Mouse (Mus musculus) lung, embryonic 15.5 days (tissue): Measurements from ENCODE around the gene Mrps5. TPM values are rescaled to one million over a fixed set of nuclear protein-coding genes. Genes with fewer than 3 reads are reported as not detected.

Experiments
- ATAC-seq: fragments of 200-750 bp; cut with Nextera tagmentation; 2 replicates; pipeline ENCODE4 v1.8.0; 2017; ENCODE audit warnings: moderate number of reproducible peaks, borderline replicate concordance; ENCODE audit not compliant: low FRiP score, low TSS enrichment; ENCODE audit errors: extremely low read depth
- H3K27ac ChIP-seq: fragments of 300-500 bp; sonication (generic); 2 replicates; pipeline ENCODE4 v1.5.1; 2015; ENCODE audit warnings: moderate library complexity, mild to moderate bottlenecking, inconsistent platforms
- H3K27me3 ChIP-seq: fragments of 300-500 bp; sonication (generic); 2 replicates; pipeline ENCODE4 v1.6.1; 2015; ENCODE audit warnings: inconsistent platforms
- H3K36me3 ChIP-seq: fragments of 300-500 bp; sonication (generic); 2 replicates; pipeline ENCODE4 v1.6.1; 2015; ENCODE audit warnings: inconsistent platforms
- H3K4me1 ChIP-seq: fragments of 300-500 bp; sonication (generic); 2 replicates; pipeline ENCODE4 v1.6.1; 2015; ENCODE audit warnings: inconsistent platforms
- H3K4me2 ChIP-seq: fragments of 300-500 bp; sonication (generic); 2 replicates; pipeline ENCODE4 v1.6.1; 2015; ENCODE audit warnings: inconsistent platforms, mild to moderate bottlenecking, moderate library complexity
- H3K4me3 ChIP-seq: fragments of 300-500 bp; sonication (generic); 2 replicates; pipeline ENCODE4 v1.5.1; 2015; ENCODE audit warnings: mild to moderate bottlenecking, inconsistent platforms
- H3K9ac ChIP-seq: fragments of 300-500 bp; sonication (generic); 2 replicates; pipeline ENCODE4 v1.6.1; 2015; ENCODE audit warnings: inconsistent platforms
- H3K9me3 ChIP-seq: fragments of 300-500 bp; sonication (generic); 2 replicates; pipeline ENCODE4 v1.6.1; 2016; ENCODE audit warnings: inconsistent platforms
- WGBS: fragments of 180-500 bp; shearing (Covaris S2); methylation state at CpG from one replicate; pipeline ENCODE4 v1.1.7; 2015; 5-methylcytosine and 5-hydroxymethylcytosine counted together
- polyA plus RNA-seq: library from polyadenylated mRNA; unstranded; fragments of >200 nt; fragmentation: Nextera tagmentation; extraction: Ambion mirVana; gene quantifications from 2 replicates; pipeline ENCODE4 v1.2.1, GENCODE M21; 2015

The Mrps5 gene
- polyA plus RNA-seq, 1 experiment from 2014 or later = 128 TPM

- H3K9me3 ChIP-seq = no peaks in the 10 kb centered on the region
- no peak overlapping the region; the same call in 1 of the 2 replicates for H3K27ac ChIP-seq
- ATAC-seq = no peak
- no peak overlapping the region for H3K4me2 ChIP-seq
- H3K4me3 ChIP-seq = no peak overlapping the region
- no peaks in the 10 kb centered on the region for H3K27me3 ChIP-seq
- H3K4me1 ChIP-seq = 0 out of 2 replicates have a peak, but pooled peaks cover 5% of the 10 kb centered on the region
- no peak overlapping the region for H3K9ac ChIP-seq
- 89% methylated on average over 2 of the region's 2 CpGs for WGBS
- no peaks in the 10 kb centered on the region for H3K36me3 ChIP-seq
Observed at GRCm38 (mm10) chr2:127624786-127625185, 37.8 kb downstream of the Mrps5 start.

GRCm38 (mm10) chr2:127625659-127626058, 38.6 kb downstream of the Mrps5 start:
- no peak overlapping the region for H3K9ac ChIP-seq
- no peaks in the 10 kb centered on the region for H3K36me3 ChIP-seq
- no peak overlapping the region for H3K4me3 ChIP-seq
- 48% methylated on average over 5 of the region's 5 CpGs for WGBS
- H3K4me2 ChIP-seq = no peak overlapping the region
- H3K27me3 ChIP-seq = no peaks in the 10 kb centered on the region
- H3K27ac ChIP-seq = peak overlapping the region; percentile 33; the same call in 1 of the 2 replicates
- 0 out of 2 replicates have a peak, but pooled peaks cover 5% of the 10 kb centered on the region for H3K4me1 ChIP-seq
- ATAC-seq = peak; percentile 39; the same call in 1 of the 2 replicates
- H3K9me3 ChIP-seq = no peaks in the 10 kb centered on the region

GRCm38 (mm10) chr2:127627354-127627753, 40.3 kb downstream of the Mrps5 start:
- no peak for ATAC-seq
- Histone ChIP-seq H3K36me3 (no peaks in the 10 kb centered on the region), H3K27ac (no peak overlapping the region), H3K9ac (no peak overlapping the region), H3K4me3 (no peak overlapping the region), H3K4me2 (no peak overlapping the region), H3K4me1 (0 out of 2 replicates have a peak, but pooled peaks cover 5% of the 10 kb centered on the region), H3K27me3 (no peaks in the 10 kb centered on the region), H3K9me3 (no peaks in the 10 kb centered on the region)
- 74% methylated on average over 6 of the region's 6 CpGs for WGBS

- no peaks in the 10 kb centered on the region for H3K36me3 ChIP-seq
- H3K9ac ChIP-seq = no peak overlapping the region
- H3K27me3 ChIP-seq = no peaks in the 10 kb centered on the region
- H3K4me2 ChIP-seq = no peak overlapping the region
- ATAC-seq = no peak
- WGBS = 82% methylated on average over 6 of the region's 6 CpGs
- no peaks in the 10 kb centered on the region for H3K9me3 ChIP-seq
- H3K4me3 ChIP-seq = no peak overlapping the region
- H3K27ac ChIP-seq = no peak overlapping the region
- H3K4me1 ChIP-seq = 0 out of 2 replicates have a peak, but pooled peaks cover 5% of the 10 kb centered on the region
Observed at GRCm38 (mm10) chr2:127627990-127628570, 41.1 kb downstream of the Mrps5 start.

GRCm38 (mm10) chr2:127632601-127633000, 45.6 kb downstream of the Mrps5 start:
- WGBS = 54% methylated on average over 2 of the region's 2 CpGs

GRCm38 (mm10) chr2:127635581-127635980, 48.6 kb downstream of the Mrps5 start:
- ATAC-seq = no peak
- Histone ChIP-seq H3K36me3 (no peaks in the 10 kb centered on the region), H3K4me1 (no peaks in the 10 kb centered on the region), H3K4me3 (no peak overlapping the region), H3K27me3 (no peaks in the 10 kb centered on the region), H3K9me3 (no peaks in the 10 kb centered on the region), H3K4me2 (no peak overlapping the region), H3K9ac (no peak overlapping the region), H3K27ac (no peak overlapping the region)
- 49% methylated on average over 6 of the region's 6 CpGs for WGBS

More at GRCm38 (mm10) chr2:127632601-127633000, 45.6 kb downstream of the Mrps5 start:
- H3K4me1 ChIP-seq = no peaks in the 10 kb centered on the region
- no peaks in the 10 kb centered on the region for H3K27me3 ChIP-seq
- no peak overlapping the region for H3K27ac ChIP-seq
- H3K4me2 ChIP-seq = no peak overlapping the region
- no peak overlapping the region for H3K9ac ChIP-seq
- H3K36me3 ChIP-seq = no peaks in the 10 kb centered on the region
- no peak for ATAC-seq
- H3K9me3 ChIP-seq = no peaks in the 10 kb centered on the region
- H3K4me3 ChIP-seq = no peak overlapping the region

GRCm38 (mm10) chr2:127638973-127639372, 52.0 kb downstream of the Mrps5 start:
- Histone ChIP-seq H3K9ac (no peak overlapping the region), H3K4me2 (no peak overlapping the region), H3K27ac (no peak overlapping the region), H3K36me3 (no peaks in the 10 kb centered on the region), H3K9me3 (no peaks in the 10 kb centered on the region), H3K4me3 (no peak overlapping the region), H3K4me1 (peaks cover 8% of the 10 kb centered on the region), H3K27me3 (no peaks in the 10 kb centered on the region)
- WGBS = 69% methylated on average over 9 of the region's 9 CpGs
- no peak for ATAC-seq

- H3K9ac ChIP-seq = no peak overlapping the region
- H3K27me3 ChIP-seq = no peaks in the 10 kb centered on the region
- 34% methylated on average over 19 of the region's 19 CpGs for whole genome bisulfite sequencing
- peak overlapping the region; percentile 68 for H3K27ac ChIP-seq
- peaks cover 29% of the 10 kb centered on the region for H3K4me1 ChIP-seq
- no peaks in the 10 kb centered on the region for H3K9me3 ChIP-seq
- H3K4me3 ChIP-seq = no peak overlapping the region
- H3K36me3 ChIP-seq = no peaks in the 10 kb centered on the region
- ATAC-seq = 0 out of 2 replicates have a peak, but pooled peaks have one; percentile 36
- H3K4me2 ChIP-seq = no peak overlapping the region
Observed at GRCm38 (mm10) chr2:127643728-127644704, 57.0 kb downstream of the Mrps5 start.

GRCm38 (mm10) chr2:127646875-127647274, 59.9 kb downstream of the Mrps5 start:
- Histone ChIP-seq H3K9ac (no peak overlapping the region), H3K4me3 (no peak overlapping the region), H3K36me3 (no peaks in the 10 kb centered on the region), H3K9me3 (no peaks in the 10 kb centered on the region), H3K4me1 (peaks cover 34% of the 10 kb centered on the region), H3K27me3 (no peaks in the 10 kb centered on the region), H3K27ac (no peak overlapping the region), H3K4me2 (no peak overlapping the region)
- 48% methylated on average over 5 of the region's 5 CpGs for WGBS
- no peak for ATAC-seq

- Histone ChIP-seq H3K9me3 (no peaks in the 10 kb centered on the region), H3K9ac (no peak overlapping the region), H3K27me3 (no peaks in the 10 kb centered on the region), H3K4me2 (no peak overlapping the region), H3K4me1 (peaks cover 41% of the 10 kb centered on the region), H3K36me3 (no peaks in the 10 kb centered on the region), H3K4me3 (no peak overlapping the region), H3K27ac (no peak overlapping the region)
- ATAC-seq = no peak
- 90% methylated on average over 6 of the region's 6 CpGs for WGBS
Observed at GRCm38 (mm10) chr2:127648145-127648544, 61.1 kb downstream of the Mrps5 start.

- no peak overlapping the region for H3K9ac ChIP-seq
- WGBS = 44% methylated on average over 5 of the region's 5 CpGs
- ATAC-seq = no peak
- H3K4me3 ChIP-seq = no peak overlapping the region
- H3K9me3 ChIP-seq = no peaks in the 10 kb centered on the region
- H3K36me3 ChIP-seq = no peaks in the 10 kb centered on the region
- peaks cover 27% of the 10 kb centered on the region for H3K4me1 ChIP-seq
- peaks cover 8% of the 10 kb centered on the region for H3K27me3 ChIP-seq
- H3K4me2 ChIP-seq = no peak overlapping the region
- H3K27ac ChIP-seq = no peak overlapping the region
Observed at GRCm38 (mm10) chr2:127649921-127650320, 62.9 kb downstream of the Mrps5 start.

GRCm38 (mm10) chr2:127651601-127652000, 64.6 kb downstream of the Mrps5 start:
- 64% methylated on average over 5 of the region's 5 CpGs for WGBS
- H3K36me3 ChIP-seq = no peaks in the 10 kb centered on the region
- H3K4me3 ChIP-seq = no peak overlapping the region
- no peak overlapping the region for H3K9ac ChIP-seq
- H3K27me3 ChIP-seq = peaks cover 24% of the 10 kb centered on the region
- H3K4me1 ChIP-seq = peaks cover 28% of the 10 kb centered on the region
- H3K9me3 ChIP-seq = no peaks in the 10 kb centered on the region
- H3K4me2 ChIP-seq = no peak overlapping the region
- ATAC-seq = no peak
- H3K27ac ChIP-seq = peak overlapping the region; percentile 81; the same call in 1 of the 2 replicates
